Mouse (Mus musculus) testis, adult 2 months (tissue): ENCODE results near the gene Srsf1. TPM values are rescaled to one million over a fixed set of nuclear protein-coding genes. Genes with fewer than 3 reads are reported as not detected.

Source experiments
- H3K27ac ChIP-seq: fragments of 200-500 bp; 2 replicates; pipeline ENCODE4 v1.5.1; 2012; ENCODE audit warnings: low read depth, low read length; ENCODE audit not compliant: control insufficient read depth, insufficient read depth
- H3K27me3 ChIP-seq: fragments of 200-500 bp; 2 replicates; pipeline ENCODE4 v1.6.1; 2012; ENCODE audit warnings: mild to moderate bottlenecking, low read length, moderate library complexity; ENCODE audit not compliant: control insufficient read depth, insufficient read depth
- H3K36me3 ChIP-seq: fragments of 200-500 bp; 2 replicates; pipeline ENCODE4 v1.6.1; 2012; ENCODE audit warnings: mild to moderate bottlenecking, low read length; ENCODE audit not compliant: control insufficient read depth, insufficient read depth
- H3K4me1 ChIP-seq: fragments of 200-500 bp; 2 replicates; pipeline ENCODE4 v1.6.1; 2012; ENCODE audit warnings: low read length; ENCODE audit not compliant: control insufficient read depth, insufficient read depth
- H3K4me3 ChIP-seq: fragments of 200-500 bp; 2 replicates; pipeline ENCODE4 v1.5.1; 2012; ENCODE audit warnings: low read depth, mild to moderate bottlenecking, low read length, moderate library complexity, mixed read lengths; ENCODE audit not compliant: control insufficient read depth
- CTCF ChIP-seq: fragments of 200-500 bp; IDR thresholded peaks from 2 replicates; pipeline ENCODE4 v1.5.1; 2012; ENCODE audit warnings: low read depth, mild to moderate bottlenecking, inconsistent platforms, low read length, moderate library complexity; ENCODE audit not compliant: control insufficient read depth, insufficient read depth, insufficient replicate concordance
- POLR2A ChIP-seq: fragments of 200-500 bp; IDR thresholded peaks from 2 replicates; pipeline ENCODE4 v1.6.1; 2012; ENCODE audit warnings: low read depth, mild to moderate bottlenecking, inconsistent platforms, low read length, moderate library complexity; ENCODE audit not compliant: control insufficient read depth
- polyA plus RNA-seq: library from polyadenylated mRNA; depleted of rRNA; stranded (reverse); fragments of >200 nt; gene quantifications from 2 replicates; pipeline ENCODE4 v1.2.3, GENCODE M21; 2012

Srsf1 gene
- polyA plus RNA-seq, 1 experiment = 95.9 TPM

GRCm38 (mm10) chr11:88052638-88053037 lies 5.5 kb downstream of the Srsf1 start:
- no peak for TF ChIP-seq CTCF
- no peak for TF ChIP-seq POLR2A
- peaks cover 3% of the 10 kb centered on the region for H3K36me3 ChIP-seq
- no peak overlapping the region for H3K4me3 ChIP-seq
- H3K27me3 ChIP-seq = no peaks in the 10 kb centered on the region
- no peak overlapping the region for H3K27ac ChIP-seq
- H3K4me1 ChIP-seq = no peaks in the 10 kb centered on the region

GRCm38 (mm10) chr11:88053821-88054220 lies 6.6 kb downstream of the Srsf1 start:
- Histone ChIP-seq H3K27me3 (no peaks in the 10 kb centered on the region), H3K4me3 (no peak overlapping the region), H3K27ac (no peak overlapping the region), H3K36me3 (peaks cover 3% of the 10 kb centered on the region), H3K4me1 (no peaks in the 10 kb centered on the region)
- TF ChIP-seq POLR2A (no peak), CTCF (no peak)

- Histone ChIP-seq H3K36me3 (no peaks in the 10 kb centered on the region), H3K27me3 (no peaks in the 10 kb centered on the region), H3K4me3 (no peak overlapping the region), H3K4me1 (no peaks in the 10 kb centered on the region), H3K27ac (no peak overlapping the region)
- no peak for TF ChIP-seq POLR2A
- no peak for TF ChIP-seq CTCF
Measured at GRCm38 (mm10) chr11:88054589-88054988, 7.4 kb downstream of the Srsf1 start.

- H3K27ac ChIP-seq = no peak overlapping the region
- TF ChIP-seq POLR2A (no peak), CTCF (no peak)
- no peaks in the 10 kb centered on the region for H3K4me1 ChIP-seq
- no peaks in the 10 kb centered on the region for H3K27me3 ChIP-seq
- H3K4me3 ChIP-seq = no peak overlapping the region
- H3K36me3 ChIP-seq = no peaks in the 10 kb centered on the region
Measured at GRCm38 (mm10) chr11:88055777-88056176, 8.6 kb downstream of the Srsf1 start.

GRCm38 (mm10) chr11:88057788-88058187 lies 10.6 kb downstream of the Srsf1 start:
- no peaks in the 10 kb centered on the region for H3K27me3 ChIP-seq
- TF ChIP-seq POLR2A = no peak
- TF ChIP-seq CTCF = no peak
- no peaks in the 10 kb centered on the region for H3K36me3 ChIP-seq
- H3K4me3 ChIP-seq = no peak overlapping the region
- no peaks in the 10 kb centered on the region for H3K4me1 ChIP-seq
- no peak overlapping the region for H3K27ac ChIP-seq

GRCm38 (mm10) chr11:88059141-88059540 lies 12.0 kb downstream of the Srsf1 start:
- Histone ChIP-seq H3K27ac (no peak overlapping the region), H3K4me1 (no peaks in the 10 kb centered on the region), H3K4me3 (no peak overlapping the region), H3K36me3 (no peaks in the 10 kb centered on the region), H3K27me3 (no peaks in the 10 kb centered on the region)
- TF ChIP-seq POLR2A (no peak), CTCF (no peak)

GRCm38 (mm10) chr11:88061892-88062625 lies 14.9 kb downstream of the Srsf1 start:
- H3K4me3 ChIP-seq = no peak overlapping the region
- TF ChIP-seq POLR2A (no peak), CTCF (no peak)
- no peaks in the 10 kb centered on the region; the same call in 1 of the 2 replicates for H3K4me1 ChIP-seq
- no peak overlapping the region for H3K27ac ChIP-seq
- H3K36me3 ChIP-seq = no peaks in the 10 kb centered on the region
- no peaks in the 10 kb centered on the region for H3K27me3 ChIP-seq

GRCm38 (mm10) chr11:88065732-88066131 lies 18.6 kb downstream of the Srsf1 start:
- Histone ChIP-seq H3K4me3 (no peak overlapping the region), H3K4me1 (peaks cover 7% of the 10 kb centered on the region; the same call in 1 of the 2 replicates), H3K27me3 (no peaks in the 10 kb centered on the region), H3K36me3 (no peaks in the 10 kb centered on the region), H3K27ac (no peak overlapping the region)
- no peak for TF ChIP-seq POLR2A
- no peak for TF ChIP-seq CTCF
